Mouse (Mus musculus) bone marrow macrophage, adult 2 months (primary cell): ENCODE measurements around the gene Hnrnpd.

Experiments used
- CTCF ChIP-seq: IDR thresholded peaks from 2 replicates; pipeline ENCODE4 v1.5.1; 2012; ENCODE audit warnings: low read depth, mild to moderate bottlenecking, low read length, moderate library complexity
- POLR2A ChIP-seq: IDR thresholded peaks from 2 replicates; pipeline ENCODE4 v1.6.1; 2012; ENCODE audit warnings: mild to moderate bottlenecking, low read depth, low read length, borderline replicate concordance

- TF ChIP-seq CTCF (no peak), POLR2A (no peak)
Measured at GRCm38 (mm10) chr5:100024868-100025267, 46.1 kb upstream of the Hnrnpd start.
